Mouse (Mus musculus): ENCODE results near the gene Nav2. TPM values are rescaled to one million over a fixed set of nuclear protein-coding genes. Genes with fewer than 3 reads are reported as not detected.
A peak's percentile ranks its signal among the peaks of the same experiment; 100 is the strongest.

Gene Nav2
- polyA plus RNA-seq, 1 experiment from 2014 or later, result 19.7 TPM

DNA sequence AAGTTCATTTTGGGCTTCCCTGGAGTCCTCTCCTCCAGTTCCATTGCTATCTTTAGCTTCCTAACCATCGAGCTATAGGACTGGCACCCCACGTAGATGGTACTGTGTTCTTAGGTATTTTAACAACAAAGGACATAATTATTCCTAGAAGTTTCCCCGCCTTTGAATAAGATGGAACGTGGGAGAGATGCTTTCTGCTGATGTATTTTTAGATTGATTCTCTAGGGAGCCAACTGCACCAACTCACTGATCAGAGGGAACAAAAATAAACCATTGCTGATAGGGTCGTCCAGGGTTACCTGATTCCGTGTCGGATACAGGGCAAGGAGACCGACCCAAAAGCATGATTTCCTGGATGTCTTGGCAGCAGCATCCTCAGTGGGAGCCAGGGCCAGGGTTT, 272.5 kb downstream of the Nav2 start:
- ATAC-seq (ENCODE audit: insufficient read depth) (no peak), DNase-seq (no peak)
- H3K4me2 ChIP-seq, result no peak overlapping the region
- H3K27me3 ChIP-seq (ENCODE audit: insufficient read depth, low read length), result no peaks in the 10 kb centered on the region
- TF ChIP-seq CTCF (IDR thresholded peaks at IDR 0.05; ENCODE audit: low read depth), result no peak
- H3K9ac ChIP-seq, result no peak overlapping the region
- H3K4me3 ChIP-seq (ENCODE audit: low read depth, low read length), result no peak overlapping the region
- H3K9me3 ChIP-seq (ENCODE audit: low read depth, low read length), result no peaks in the 10 kb centered on the region
- peaks cover 18% of the 10 kb centered on the region; the same call in 1 of the 2 replicates for H3K4me1 ChIP-seq (ENCODE audit: insufficient read depth)
- WGBS, result 49% methylated on average over 8 of the region's 8 CpGs
- H3K36me3 ChIP-seq (ENCODE audit: insufficient read depth), result no peaks in the 10 kb centered on the region
- H3K27ac ChIP-seq (ENCODE audit: low read depth), result no peak overlapping the region

DNA sequence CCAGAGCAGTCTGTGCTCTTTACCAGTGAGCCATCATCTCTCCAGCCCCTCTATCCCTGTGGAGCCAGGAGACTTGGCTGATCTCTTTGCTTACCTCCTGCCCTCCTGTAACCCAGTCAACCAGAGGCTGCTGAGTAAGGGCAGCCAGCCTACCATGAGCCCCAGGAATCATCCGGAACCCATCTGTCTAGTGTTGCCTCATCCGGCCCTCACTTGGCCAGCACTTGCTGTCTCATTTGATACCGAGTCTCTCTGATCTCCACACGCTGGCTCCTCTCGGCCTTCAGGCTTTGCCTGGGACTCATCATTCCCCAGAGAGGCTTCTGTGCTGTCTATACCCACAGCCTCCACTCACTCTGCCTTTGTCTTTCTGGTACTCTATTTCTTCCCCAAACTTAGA, 273.9 kb downstream of the Nav2 start:
- H3K9me3 ChIP-seq (ENCODE audit: low read depth, low read length), result no peaks in the 10 kb centered on the region
- H3K27me3 ChIP-seq (ENCODE audit: insufficient read depth, low read length), result no peaks in the 10 kb centered on the region
- TF ChIP-seq CTCF (IDR thresholded peaks at IDR 0.05; ENCODE audit: low read depth), result no peak
- H3K4me1 ChIP-seq (ENCODE audit: insufficient read depth), result peaks cover 18% of the 10 kb centered on the region; the same call in 1 of the 2 replicates
- no peak for DNase-seq
- no peak overlapping the region for H3K4me2 ChIP-seq
- H3K4me3 ChIP-seq (ENCODE audit: low read depth, low read length), result no peak overlapping the region
- H3K9ac ChIP-seq, result no peak overlapping the region
- no peaks in the 10 kb centered on the region for H3K36me3 ChIP-seq (ENCODE audit: insufficient read depth)
- no peak overlapping the region for H3K27ac ChIP-seq (ENCODE audit: low read depth)
- ATAC-seq (ENCODE audit: insufficient read depth), result no peak
- WGBS, result 77% methylated on average over 5 of the region's 5 CpGs

DNA sequence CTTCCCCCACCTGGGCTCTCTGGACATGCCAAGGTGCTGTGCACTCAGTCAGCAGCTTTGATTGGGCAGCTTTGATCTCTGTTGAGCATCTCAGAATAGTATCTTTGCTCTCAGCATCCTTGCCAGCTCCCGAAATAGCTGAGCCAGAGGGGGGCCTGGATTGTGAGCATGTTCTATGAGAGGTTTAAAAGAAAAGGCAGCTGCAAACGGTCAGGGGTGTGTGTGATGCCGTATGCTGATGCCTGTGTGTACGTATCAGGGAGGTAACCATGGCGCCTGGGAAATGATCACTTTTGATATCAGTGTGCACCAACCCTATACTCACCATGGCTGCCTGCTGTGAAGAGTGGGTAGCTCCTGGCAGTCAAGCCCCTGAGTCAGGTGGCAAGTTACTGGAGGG, 275.2 kb downstream of the Nav2 start:
- no peak overlapping the region for H3K4me2 ChIP-seq
- no peaks in the 10 kb centered on the region for H3K27me3 ChIP-seq (ENCODE audit: insufficient read depth, low read length)
- H3K4me3 ChIP-seq (ENCODE audit: low read depth, low read length), result no peak overlapping the region
- H3K4me1 ChIP-seq (ENCODE audit: insufficient read depth), result peaks cover 10% of the 10 kb centered on the region; the same call in 1 of the 2 replicates
- 65% methylated on average over 5 of the region's 5 CpGs for WGBS
- DNase-seq (no peak), ATAC-seq (ENCODE audit: insufficient read depth) (no peak)
- H3K9ac ChIP-seq, result no peak overlapping the region
- H3K36me3 ChIP-seq (ENCODE audit: insufficient read depth), result no peaks in the 10 kb centered on the region
- H3K9me3 ChIP-seq (ENCODE audit: low read depth, low read length), result no peaks in the 10 kb centered on the region
- TF ChIP-seq CTCF (IDR thresholded peaks at IDR 0.05; ENCODE audit: low read depth), result no peak
- no peak overlapping the region for H3K27ac ChIP-seq (ENCODE audit: low read depth)

DNA sequence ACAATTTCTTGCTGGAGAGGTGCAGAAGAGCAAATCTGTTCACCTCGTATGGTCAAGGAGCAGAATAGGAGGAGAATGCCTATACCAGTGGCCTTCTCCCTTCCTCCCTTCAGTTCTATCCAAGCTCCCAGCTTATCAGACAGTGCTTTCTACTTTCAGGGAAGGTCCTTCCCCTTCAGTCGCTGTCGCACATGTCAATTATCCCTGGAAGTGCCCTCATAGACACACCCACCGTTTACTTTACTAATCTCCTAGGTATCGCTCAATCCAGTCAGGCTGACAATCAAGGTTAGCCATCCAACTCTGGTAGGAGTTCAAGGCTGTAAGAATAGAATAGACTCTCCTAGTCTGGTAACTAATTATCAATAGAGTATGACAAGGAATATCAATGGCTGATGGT, 277.5 kb downstream of the Nav2 start:
- H3K27ac ChIP-seq (ENCODE audit: low read depth), result no peak overlapping the region
- ATAC-seq (ENCODE audit: insufficient read depth) (no peak), DNase-seq (no peak)
- 50% methylated on average over 5 of the region's 5 CpGs for WGBS
- H3K9ac ChIP-seq, result no peak overlapping the region
- H3K27me3 ChIP-seq (ENCODE audit: insufficient read depth, low read length), result no peaks in the 10 kb centered on the region
- TF ChIP-seq CTCF (IDR thresholded peaks at IDR 0.05; ENCODE audit: low read depth), result no peak
- no peaks in the 10 kb centered on the region for H3K9me3 ChIP-seq (ENCODE audit: low read depth, low read length)
- H3K36me3 ChIP-seq (ENCODE audit: insufficient read depth), result no peaks in the 10 kb centered on the region
- H3K4me1 ChIP-seq (ENCODE audit: insufficient read depth), result peaks cover 10% of the 10 kb centered on the region; the same call in 1 of the 2 replicates
- H3K4me2 ChIP-seq, result no peak overlapping the region
- no peak overlapping the region for H3K4me3 ChIP-seq (ENCODE audit: low read depth, low read length)

DNA sequence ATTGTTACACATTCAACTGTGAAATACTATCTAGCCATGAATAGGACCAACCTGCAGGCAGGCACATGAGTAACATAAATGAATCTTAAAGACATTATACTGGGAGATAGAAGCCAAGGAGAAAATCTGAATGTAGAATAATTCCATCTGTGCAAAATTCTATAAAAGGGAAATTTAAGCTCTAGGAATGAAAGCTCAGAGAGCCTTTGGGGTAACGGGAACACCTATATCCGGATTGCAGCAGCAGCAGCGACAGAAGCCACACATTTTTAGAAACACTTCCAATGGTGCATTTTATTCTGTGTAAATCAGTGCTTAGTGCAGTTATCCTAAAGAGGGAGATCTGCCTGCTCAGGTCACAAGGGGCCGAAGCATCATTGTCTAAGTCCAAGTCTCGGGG, 280.8 kb downstream of the Nav2 start:
- H3K4me3 ChIP-seq (ENCODE audit: low read depth, low read length), result no peak overlapping the region
- no peak for TF ChIP-seq CTCF (IDR thresholded peaks at IDR 0.05; ENCODE audit: low read depth)
- no peak overlapping the region for H3K4me2 ChIP-seq
- 85% methylated on average over 5 of the region's 5 CpGs for WGBS
- no peaks in the 10 kb centered on the region for H3K36me3 ChIP-seq (ENCODE audit: insufficient read depth)
- H3K9ac ChIP-seq, result no peak overlapping the region
- no peaks in the 10 kb centered on the region for H3K9me3 ChIP-seq (ENCODE audit: low read depth, low read length)
- no peak for DNase-seq
- no peak overlapping the region for H3K27ac ChIP-seq (ENCODE audit: low read depth)
- H3K4me1 ChIP-seq (ENCODE audit: insufficient read depth), result peaks cover 8% of the 10 kb centered on the region; the same call in 1 of the 2 replicates
- ATAC-seq (ENCODE audit: insufficient read depth), result no peak
- no peaks in the 10 kb centered on the region for H3K27me3 ChIP-seq (ENCODE audit: insufficient read depth, low read length)

DNA sequence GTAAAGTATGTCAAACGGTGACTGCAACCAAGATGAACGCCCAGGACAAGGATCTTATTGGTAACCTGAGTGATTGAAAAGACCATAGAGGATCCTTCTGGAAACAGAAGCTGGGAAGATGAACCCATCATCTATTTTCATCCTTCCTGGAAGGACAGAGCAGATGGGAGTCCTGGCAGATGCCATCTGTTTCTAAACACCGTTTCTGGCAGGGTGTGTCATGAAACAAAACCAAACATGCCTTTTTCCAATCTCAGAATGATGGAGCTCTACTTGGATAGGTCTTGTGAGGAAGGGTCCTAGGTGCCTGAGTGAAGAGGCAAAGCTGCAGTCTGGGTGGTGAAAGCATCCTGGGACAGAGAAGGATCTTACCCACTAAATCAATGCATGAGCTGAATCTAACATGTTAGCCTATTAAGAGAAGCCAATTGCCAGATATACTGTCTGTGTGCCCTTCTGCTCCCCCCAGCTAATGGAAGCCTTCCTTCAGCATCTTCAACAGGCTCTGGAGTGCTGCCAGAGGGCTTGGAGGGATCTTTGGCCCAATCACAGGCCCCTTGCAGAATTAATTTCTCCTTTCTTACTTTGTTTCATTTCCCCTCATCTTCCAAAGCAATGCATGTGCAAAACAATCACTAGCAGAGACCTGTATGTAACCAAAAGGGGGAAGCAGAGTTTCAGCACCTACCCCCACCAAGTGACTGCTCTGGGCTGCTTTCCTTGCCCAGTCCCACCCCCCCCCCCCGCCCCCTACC, 281.9 kb downstream of the Nav2 start:
- no peaks in the 10 kb centered on the region for H3K27me3 ChIP-seq (ENCODE audit: insufficient read depth, low read length)
- no peak overlapping the region for H3K4me2 ChIP-seq
- no peak for ATAC-seq (ENCODE audit: insufficient read depth)
- no peak overlapping the region for H3K27ac ChIP-seq (ENCODE audit: low read depth)
- peak; percentile 42 for DNase-seq
- no peak overlapping the region for H3K9ac ChIP-seq
- no peak for TF ChIP-seq CTCF (IDR thresholded peaks at IDR 0.05; ENCODE audit: low read depth)
- no peak overlapping the region for H3K4me3 ChIP-seq (ENCODE audit: low read depth, low read length)
- H3K36me3 ChIP-seq (ENCODE audit: insufficient read depth), result no peaks in the 10 kb centered on the region
- H3K9me3 ChIP-seq (ENCODE audit: low read depth, low read length), result no peaks in the 10 kb centered on the region
- WGBS, result 59% methylated on average over 4 of the region's 4 CpGs
- no peaks in the 10 kb centered on the region for H3K4me1 ChIP-seq (ENCODE audit: insufficient read depth)

DNA sequence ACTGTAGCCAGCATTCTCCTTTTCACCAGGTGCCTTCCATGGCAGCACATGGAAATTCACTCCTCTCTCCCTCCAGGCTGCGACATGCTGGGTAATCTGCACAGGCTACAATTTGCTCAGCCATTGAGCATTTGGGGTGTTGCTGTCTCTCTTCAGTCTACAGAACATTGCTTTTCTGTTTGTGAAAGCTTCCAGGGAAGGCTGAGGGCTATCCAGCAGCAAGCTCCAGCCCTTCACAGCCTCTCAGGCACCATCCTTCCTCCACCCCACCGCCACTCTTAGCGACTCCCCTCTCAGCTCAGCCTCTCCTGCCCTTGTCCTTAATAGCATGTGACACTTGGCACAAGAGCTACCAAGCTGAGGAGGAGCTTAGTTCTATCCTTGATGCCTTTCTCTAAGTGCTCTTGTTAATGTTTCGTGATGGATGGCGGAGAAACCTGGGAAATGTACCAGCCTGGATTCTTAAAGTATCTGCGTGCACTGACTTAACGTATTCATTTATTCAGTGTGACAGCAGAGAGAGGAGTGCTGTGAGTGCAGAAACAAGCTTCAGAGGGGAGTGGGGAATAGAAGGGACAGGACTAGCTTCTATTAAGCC, 282.7 kb downstream of the Nav2 start:
- DNase-seq, result no peak
- Histone ChIP-seq H3K9me3 (ENCODE audit: low read depth, low read length) (no peaks in the 10 kb centered on the region), H3K36me3 (ENCODE audit: insufficient read depth) (no peaks in the 10 kb centered on the region), H3K4me2 (no peak overlapping the region), H3K27ac (ENCODE audit: low read depth) (peak overlapping the region; percentile 44; the same call in 1 of the 2 replicates), H3K27me3 (ENCODE audit: insufficient read depth, low read length) (no peaks in the 10 kb centered on the region), H3K4me1 (ENCODE audit: insufficient read depth) (peaks cover 5% of the 10 kb centered on the region), H3K4me3 (ENCODE audit: low read depth, low read length) (no peak overlapping the region), H3K9ac (no peak overlapping the region; the same call in 1 of the 2 replicates)
- WGBS, result 40% methylated on average over 7 of the region's 7 CpGs
- no peak for ATAC-seq (ENCODE audit: insufficient read depth)
- TF ChIP-seq CTCF (IDR thresholded peaks at IDR 0.05; ENCODE audit: low read depth), result no peak
